Mouse (Mus musculus) induced T-regulatory cell, adult 2 months (primary cell): ENCODE results near the gene 1700028J19Rik.

ENCODE experiments used
- DNase-seq: peaks from one replicate; pipeline ENCODE4 v3.0.0-alpha.2; 2012; ENCODE audit warnings: low read depth

Gene 1700028J19Rik

DNA sequence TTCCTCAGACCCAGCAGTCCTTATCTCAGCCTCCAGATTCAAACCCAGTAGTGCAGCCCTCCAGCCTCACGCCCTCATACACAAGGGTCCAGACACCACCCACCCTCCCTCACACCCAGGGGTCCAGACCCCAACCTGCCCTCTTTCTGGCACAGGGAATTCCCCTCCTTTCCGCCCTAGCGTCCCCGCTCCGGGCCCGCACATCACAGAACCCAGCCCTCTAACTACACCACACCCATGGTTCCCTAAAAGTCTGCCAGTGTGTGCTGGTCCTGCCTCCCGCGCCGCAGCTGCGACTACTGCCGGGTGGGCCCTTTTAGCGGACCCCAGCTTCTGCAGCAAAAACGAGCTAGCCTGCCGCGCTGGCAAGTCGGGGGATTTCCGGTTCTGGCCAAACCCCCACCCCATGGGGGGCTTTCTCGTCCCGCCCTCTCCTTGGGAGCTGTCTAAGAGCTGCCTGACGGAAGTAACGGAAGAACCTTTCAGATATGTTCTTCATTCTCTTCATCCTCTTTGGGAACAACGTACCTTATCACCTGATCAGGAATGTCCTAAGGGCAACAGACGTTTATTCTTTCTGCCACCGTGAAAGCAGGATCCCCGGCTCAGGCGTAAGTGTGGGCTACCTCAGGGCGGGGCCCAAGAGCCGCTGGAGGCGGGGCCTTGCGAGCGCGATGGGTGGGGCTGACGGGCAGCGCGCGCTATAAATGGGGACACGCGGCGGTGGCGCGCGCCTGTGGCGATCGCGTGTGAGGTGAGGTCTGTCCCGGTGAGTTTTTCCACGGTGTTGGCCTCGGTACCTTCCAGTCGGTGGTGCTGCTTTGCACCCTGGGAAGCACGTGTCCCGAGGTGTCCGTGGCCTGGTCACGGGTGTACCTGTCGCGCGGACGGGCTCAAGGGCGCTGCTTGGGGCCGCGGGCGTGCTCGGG is at the start of gene 1700028J19Rik, which contains the start of gene 2410002F23Rik:
TSS of gene 1700028J19Rik (minus strand) at position 641 of the 929 bp plus-strand sequence.
TSS of gene 2410002F23Rik (plus strand) at position 668 of the 929 bp plus-strand sequence.
- peak; percentile 96 for DNase-seq

DNA sequence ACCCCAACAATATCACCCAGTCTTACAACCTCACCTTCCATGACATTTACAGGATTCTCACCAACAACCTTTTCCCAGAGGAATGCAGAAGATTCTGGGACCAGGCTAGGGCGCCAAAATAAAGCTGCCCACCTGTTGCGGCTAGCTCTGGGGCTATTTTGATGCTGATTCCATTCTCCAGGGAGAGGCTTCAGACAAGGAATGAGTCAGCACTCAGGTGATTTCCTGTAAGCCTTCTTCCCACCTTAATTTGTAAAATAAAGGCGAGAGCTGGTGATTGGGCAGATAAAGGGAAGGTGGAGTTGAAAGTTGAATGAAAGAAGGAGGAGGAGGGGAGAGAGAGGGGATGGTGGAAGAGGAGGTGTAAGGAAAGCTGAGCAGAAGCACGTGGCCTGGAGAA is 44.9 kb upstream of the 1700028J19Rik start:
- DNase-seq: no peak

- DNase-seq: no peak
Measured at GRCm38 (mm10) chr7:44290986-44291385, 44.5 kb upstream of the 1700028J19Rik start.

DNA sequence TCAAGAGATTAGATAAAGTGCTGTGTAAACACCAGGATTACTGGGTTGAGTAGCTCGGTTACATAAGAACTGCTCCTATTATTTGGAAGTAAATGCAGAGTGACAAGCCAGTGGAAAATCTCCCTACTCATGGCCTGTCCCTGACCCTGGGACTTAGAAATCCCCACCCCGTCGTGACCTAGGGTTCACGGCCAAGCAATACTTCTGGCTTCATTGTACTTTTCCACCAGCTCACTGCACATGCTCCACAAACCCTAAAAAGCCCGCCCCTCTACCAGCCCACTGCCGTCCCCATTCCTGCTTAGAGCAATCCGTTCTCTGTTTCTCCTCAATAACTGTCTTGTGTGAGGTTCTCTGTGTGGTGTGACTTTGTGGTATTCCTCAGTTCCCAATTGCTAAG is 41.3 kb upstream of the 1700028J19Rik start:
- DNase-seq: no peak

DNA sequence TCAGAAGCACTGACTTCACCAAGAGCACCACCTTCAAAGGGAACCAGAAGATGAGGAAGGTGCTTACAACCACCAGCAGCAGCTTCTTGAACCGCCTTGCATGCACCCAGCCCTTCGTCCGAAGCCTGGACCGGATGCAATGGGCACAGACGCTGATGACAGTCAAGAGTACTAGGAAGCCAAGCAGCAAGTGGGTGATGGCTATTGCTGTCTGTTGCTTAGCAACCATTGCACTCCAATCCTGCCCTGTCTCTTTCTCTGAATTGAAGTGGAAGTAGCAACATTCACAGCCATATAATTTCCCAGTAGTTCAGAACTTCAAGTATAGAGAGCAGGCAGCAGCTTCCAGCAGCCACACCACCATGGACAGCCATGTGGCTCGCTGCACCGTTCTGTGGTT is 35.1 kb upstream of the 1700028J19Rik start:
- DNase-seq: no peak

- DNase-seq: no peak
Measured at GRCm38 (mm10) chr7:44280959-44281358, 34.5 kb upstream of the 1700028J19Rik start.

DNA sequence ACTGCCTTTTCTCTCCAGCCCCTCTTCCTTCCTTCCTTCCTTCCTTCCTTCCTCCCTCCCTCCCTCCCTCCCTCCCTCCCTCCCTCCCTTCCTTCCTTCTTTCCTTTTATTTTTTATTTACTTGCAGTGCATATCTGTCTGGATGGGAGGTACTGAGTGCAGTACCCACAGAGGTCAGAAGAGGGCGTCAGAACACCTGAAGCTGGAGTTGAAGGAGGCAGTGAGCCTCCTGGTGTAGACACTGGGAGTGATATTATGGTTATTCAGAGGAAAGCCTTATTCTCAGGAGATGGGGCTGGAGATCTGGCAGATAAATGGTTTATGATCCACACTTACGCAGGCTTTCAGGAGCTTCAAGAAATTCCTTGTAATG is 30.7 kb upstream of the 1700028J19Rik start:
- peak; percentile 61 for DNase-seq

DNA sequence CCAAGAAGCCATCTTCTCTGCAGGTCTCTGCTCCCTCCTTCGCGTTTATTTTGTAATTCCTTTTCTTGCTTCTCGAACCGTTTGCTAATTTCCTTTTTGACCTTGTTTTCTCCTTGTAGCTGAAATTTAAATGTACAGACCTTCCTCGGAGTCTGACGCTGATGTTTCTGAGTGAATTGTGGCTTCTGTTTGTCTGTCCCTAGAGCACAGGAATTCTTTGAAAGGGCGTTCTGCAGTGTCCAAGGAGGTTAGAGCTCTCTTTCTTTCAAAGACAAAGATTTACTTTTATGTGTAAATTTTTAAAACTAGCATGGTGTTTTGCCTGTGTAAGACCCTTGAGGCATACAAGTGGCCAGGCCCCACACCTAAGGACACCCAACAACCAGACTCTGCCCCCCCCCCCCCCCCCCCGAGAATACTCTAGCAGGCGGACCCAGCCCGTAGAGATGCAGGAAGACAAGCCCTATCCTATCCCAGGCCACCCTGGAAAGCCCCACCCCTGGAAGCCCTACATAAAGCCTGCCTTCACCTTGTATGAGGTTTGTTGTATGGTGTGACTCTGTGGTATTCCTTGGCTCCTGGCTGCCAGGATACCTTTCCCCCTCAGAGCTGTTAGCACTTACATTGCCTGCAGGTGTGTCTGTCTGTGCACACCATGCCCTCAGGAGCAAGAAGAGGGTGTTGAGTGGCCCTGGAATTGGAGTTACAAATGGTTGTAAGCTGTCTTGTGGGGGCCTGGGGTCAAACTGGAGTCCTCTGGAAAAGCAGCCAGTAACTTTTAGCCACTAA is 30.2 kb upstream of the 1700028J19Rik start:
- DNase-seq: no peak

DNA sequence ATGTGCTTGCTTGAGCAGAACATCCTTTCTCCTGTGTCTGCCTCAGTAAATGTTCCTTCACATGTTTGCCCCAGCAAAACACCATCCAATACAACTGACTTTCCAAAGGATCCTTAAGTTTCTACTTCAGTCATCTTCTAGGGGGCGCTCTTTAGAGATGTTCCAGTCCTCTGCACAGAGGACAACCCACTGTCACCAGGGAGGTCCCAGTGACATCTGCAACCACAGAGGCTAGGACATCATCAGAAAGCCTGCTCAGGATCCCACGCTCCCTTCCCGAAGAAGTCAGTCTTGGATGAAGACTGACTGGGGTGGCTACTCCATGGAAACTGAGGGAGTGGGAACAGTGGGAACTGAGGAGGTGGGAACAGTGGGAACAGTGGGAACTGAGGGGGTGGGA is 29.1 kb upstream of the 1700028J19Rik start:
- no peak for DNase-seq

GRCm38 (mm10) chr7:44274096-44274495 is 27.6 kb upstream of the 1700028J19Rik start:
- DNase-seq: no peak

GRCm38 (mm10) chr7:44273446-44273845 is 27.0 kb upstream of the 1700028J19Rik start:
- DNase-seq: no peak

DNA sequence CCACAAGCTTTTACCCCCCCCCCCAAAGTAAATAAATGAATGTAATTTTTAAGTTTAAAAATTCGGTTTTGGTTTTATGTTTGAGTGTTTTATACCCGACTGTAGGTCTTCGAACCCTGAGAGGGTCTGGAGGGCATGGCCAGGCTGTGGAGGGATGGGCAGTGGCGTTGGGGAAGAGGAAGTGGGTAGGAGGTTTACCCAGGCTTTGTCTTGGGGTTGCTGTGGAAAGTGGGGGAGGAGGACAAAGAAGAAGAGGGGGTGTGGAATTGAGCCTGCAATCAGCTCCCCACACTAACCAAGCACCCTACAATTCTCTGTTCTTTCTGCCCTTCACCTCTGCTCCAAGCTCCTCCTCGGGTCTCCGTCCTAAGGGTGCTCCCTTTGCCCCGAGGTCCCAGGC is 26.1 kb upstream of the 1700028J19Rik start:
- no peak for DNase-seq

DNA sequence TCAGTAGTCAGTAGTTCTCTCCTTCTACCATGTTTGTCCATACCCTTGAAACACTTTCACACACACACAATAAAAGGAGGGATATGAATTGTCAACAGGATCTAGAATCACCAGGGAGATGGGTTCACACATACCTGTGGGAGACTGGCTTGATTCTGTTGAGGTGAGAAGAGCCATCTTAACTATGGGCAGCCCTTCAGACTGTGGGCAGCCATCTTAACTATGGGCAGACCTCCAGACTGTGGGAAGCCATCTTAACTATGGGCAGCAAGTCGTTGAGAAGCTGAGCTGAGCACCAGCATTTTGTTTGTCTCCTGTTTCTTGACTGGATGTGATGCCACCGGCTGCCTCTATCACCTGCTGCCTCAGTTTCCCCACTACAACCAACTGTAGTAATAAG is 24.8 kb upstream of the 1700028J19Rik start:
- DNase-seq: peak; percentile 36

GRCm38 (mm10) chr7:44269397-44269796 is 22.9 kb upstream of the 1700028J19Rik start:
- no peak for DNase-seq

GRCm38 (mm10) chr7:44268117-44268516 is 21.6 kb upstream of the 1700028J19Rik start:
- DNase-seq: no peak

- peak; percentile 97 for DNase-seq
Measured at GRCm38 (mm10) chr7:44262791-44263643, 16.5 kb upstream of the 1700028J19Rik start.

DNA sequence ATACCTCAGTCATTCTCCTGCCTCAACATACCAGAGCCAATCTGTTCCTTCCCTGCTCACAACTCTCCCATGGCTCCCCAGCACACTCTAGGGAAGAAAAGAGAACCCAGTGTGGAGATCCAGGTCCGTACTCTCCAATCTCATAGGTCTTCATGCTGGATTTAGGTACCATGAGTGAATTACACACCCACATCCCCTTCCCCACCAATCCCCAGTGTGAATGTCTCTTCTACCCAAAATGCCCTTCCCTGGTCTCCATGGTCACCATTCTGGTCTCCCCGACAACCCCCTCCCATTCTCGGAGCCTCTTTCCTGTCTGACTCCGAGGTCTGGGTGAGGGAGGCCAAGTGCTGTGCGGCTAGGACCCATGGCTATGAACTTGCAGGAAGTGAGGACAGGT is 14.7 kb upstream of the 1700028J19Rik start, which contains the start of gene Gm15517:
TSS of gene Gm15517 (plus strand) at position 301 of the 400 bp plus-strand sequence.
- no peak for DNase-seq

GRCm38 (mm10) chr7:44260410-44260809 is 13.9 kb upstream of the 1700028J19Rik start:
- no peak for DNase-seq

- DNase-seq: no peak
Measured at GRCm38 (mm10) chr7:44257278-44257677, 10.8 kb upstream of the 1700028J19Rik start, which contains the start of gene Acp4. TSS of gene Acp4 (minus strand) at chr7:44257378.

DNA sequence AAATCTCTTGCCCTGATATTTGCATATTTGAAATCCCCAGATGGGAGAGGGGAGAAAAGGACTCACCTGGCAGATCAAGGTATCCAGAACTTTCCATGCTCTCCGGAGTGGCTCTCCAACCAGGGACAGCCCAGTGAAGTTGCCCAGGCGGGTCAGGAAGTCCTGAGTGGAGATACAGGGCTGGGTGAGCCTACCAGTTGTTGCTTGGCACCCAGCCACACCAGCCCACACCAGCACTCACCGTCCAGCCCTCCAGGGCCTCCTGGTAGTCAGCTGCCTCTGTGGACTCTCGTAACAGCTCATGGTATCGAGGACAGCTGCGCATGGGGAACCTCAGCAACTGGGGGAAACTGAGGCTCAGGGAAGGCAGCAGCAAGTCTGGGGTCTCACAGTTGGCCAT is 8.4 kb upstream of the 1700028J19Rik start:
- DNase-seq: no peak

DNA sequence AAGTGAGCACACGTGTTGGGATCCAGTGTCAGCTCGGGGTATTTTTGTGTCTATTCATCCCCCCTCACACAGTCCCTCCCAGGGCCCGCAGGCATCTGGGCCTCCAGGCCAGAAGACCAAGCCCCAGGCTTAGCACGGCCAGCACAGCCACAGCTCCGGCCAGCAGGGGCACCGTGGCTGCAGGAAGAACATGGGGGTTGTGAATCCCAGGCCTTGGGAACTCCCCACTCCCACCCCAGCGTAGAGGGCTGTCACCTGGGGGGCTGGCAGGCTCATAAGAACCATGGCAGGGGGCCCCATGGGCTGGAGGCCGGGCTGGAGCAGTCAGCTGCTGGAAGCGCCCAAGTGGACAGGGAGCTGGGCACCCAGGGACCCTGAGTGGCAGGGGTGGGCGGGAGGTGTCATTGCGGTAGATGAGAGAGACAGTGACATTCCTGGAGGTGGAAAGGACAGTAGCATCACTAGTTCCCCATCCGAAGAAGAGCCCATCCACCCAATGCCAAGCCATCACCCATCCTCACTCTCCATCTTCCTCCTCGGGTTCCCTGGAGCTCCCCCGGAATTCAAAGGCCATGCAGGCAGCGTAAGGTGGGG is 6.6 kb upstream of the 1700028J19Rik start:
- DNase-seq: no peak
